Mouse (Mus musculus) forebrain, embryonic 16.5 days (tissue): ENCODE data around the gene Uri1. TPM values are rescaled to one million over a fixed set of nuclear protein-coding genes. Genes with fewer than 3 reads are reported as not detected.
A peak's percentile ranks its signal among the peaks of the same experiment; 100 is the strongest.

Experiments used
- ATAC-seq: fragments of 200-750 bp; cut with Nextera tagmentation; 2 replicates; pipeline ENCODE4 v1.8.0; 2017; ENCODE audit warnings: mild to moderate bottlenecking, moderate library complexity
- H3K27ac ChIP-seq: fragments of 300-500 bp; sonication (generic); 2 replicates; pipeline ENCODE4 v1.5.1; 2014; ENCODE audit warnings: low read length, control low read depth
- H3K27me3 ChIP-seq: fragments of 300-500 bp; sonication (generic); replicated peaks from 2 replicates; pipeline ENCODE4 v1.6.1; 2014; ENCODE audit warnings: low read length; ENCODE audit not compliant: control insufficient read depth, insufficient read depth
- H3K36me3 ChIP-seq: fragments of 300-500 bp; sonication (generic); 2 replicates; pipeline ENCODE4 v1.6.1; 2014; ENCODE audit not compliant: control insufficient read depth, insufficient read depth
- H3K4me1 ChIP-seq: fragments of 300-500 bp; sonication (generic); replicated peaks from 2 replicates; pipeline ENCODE4 v1.6.1; 2014; ENCODE audit warnings: low read length; ENCODE audit not compliant: control insufficient read depth, insufficient read depth
- H3K4me2 ChIP-seq: fragments of 300-500 bp; sonication (generic); 2 replicates; pipeline ENCODE4 v1.6.1; 2014; ENCODE audit warnings: mild to moderate bottlenecking, low read length, control low read depth
- H3K4me3 ChIP-seq: fragments of 300-500 bp; sonication (generic); replicated peaks from 2 replicates; pipeline ENCODE4 v1.5.1; 2014; ENCODE audit warnings: mild to moderate bottlenecking, low read length, control low read depth
- H3K9ac ChIP-seq: fragments of 300-500 bp; sonication (generic); replicated peaks from 2 replicates; pipeline ENCODE4 v1.6.1; 2014; ENCODE audit warnings: low read depth, low read length, control low read depth
- H3K9me3 ChIP-seq: fragments of 300-500 bp; sonication (generic); 2 replicates; pipeline ENCODE4 v1.6.1; 2016; ENCODE audit warnings: low read length; ENCODE audit not compliant: control insufficient read depth
- WGBS: fragments of 180-500 bp; shearing (Covaris S2); extraction: QIAGEN DNeasy Blood & Tissue Kit; methylation state at CpG from one replicate; pipeline ENCODE4 v1.1.7; 2014; 5-methylcytosine and 5-hydroxymethylcytosine counted together
- polyA plus RNA-seq: library from polyadenylated mRNA; unstranded; fragments of >200 nt; fragmentation: Nextera tagmentation; extraction: Ambion mirVana; gene quantifications from 2 replicates; pipeline ENCODE4 v1.2.1, GENCODE M21; 2015

The Uri1 gene
- 35.9 and 43.9 TPM in 2 replicates for polyA plus RNA-seq

- Histone ChIP-seq H3K4me2 (no peak within 1 kb of the TSS), H3K9me3 (no peaks in the 10 kb centered on the region), H3K9ac (no peak within 1 kb of the TSS), H3K4me3 (no peak within 1 kb of the TSS), H3K27ac (no peak within 1 kb of the TSS), H3K36me3 (no peaks in the 10 kb centered on the region), H3K4me1 (no peaks in the 10 kb centered on the region), H3K27me3 (no peaks in the 10 kb centered on the region)
- 92% methylated on average over 8 of the region's 8 CpGs for WGBS
- ATAC-seq = no peak
Observed at GRCm38 (mm10) chr7:38023451-38023850, at the start of gene Uri1. Gene Uri1 (minus strand): TSS chr7:38023551.

GRCm38 (mm10) chr7:38071065-38071464 lies 47.7 kb upstream of the Uri1 start:
- WGBS = 80% methylated on average over 5 of the region's 5 CpGs
- H3K4me1 ChIP-seq = peaks cover 12% of the 10 kb centered on the region
- no peak overlapping the region for H3K4me2 ChIP-seq
- H3K4me3 ChIP-seq = no peak overlapping the region
- peaks cover 2% of the 10 kb centered on the region; the same call in 1 of the 2 replicates for H3K27me3 ChIP-seq
- H3K9ac ChIP-seq = no peak overlapping the region
- no peaks in the 10 kb centered on the region for H3K9me3 ChIP-seq
- H3K36me3 ChIP-seq = no peaks in the 10 kb centered on the region
- no peak for ATAC-seq
- no peak overlapping the region for H3K27ac ChIP-seq

DNA sequence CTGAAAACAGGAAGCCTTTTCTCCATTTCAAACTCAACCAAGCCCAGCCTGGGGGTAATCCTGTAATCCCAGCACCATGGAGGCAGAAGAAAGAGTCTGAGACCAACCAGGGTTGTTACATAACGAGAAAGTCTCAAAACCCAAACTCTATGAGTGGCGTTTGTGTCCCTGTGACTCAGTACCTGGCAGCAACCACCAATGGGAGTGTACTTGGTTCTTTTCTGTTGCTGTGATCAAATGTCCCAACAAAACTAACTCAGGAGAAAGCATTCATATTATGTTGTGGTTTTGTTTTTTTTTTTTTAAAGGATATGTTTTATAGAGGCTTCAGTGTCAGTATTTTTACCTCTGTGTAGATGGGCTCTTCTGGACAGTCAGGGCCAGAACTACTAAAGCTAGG lies 47.3 kb upstream of the Uri1 start:
- H3K27ac ChIP-seq = no peak overlapping the region
- H3K4me1 ChIP-seq = peaks cover 12% of the 10 kb centered on the region
- H3K9me3 ChIP-seq = no peaks in the 10 kb centered on the region
- peaks cover 2% of the 10 kb centered on the region; the same call in 1 of the 2 replicates for H3K27me3 ChIP-seq
- no peak overlapping the region for H3K4me2 ChIP-seq
- 36% methylated on average over 2 of the region's 2 CpGs for WGBS
- ATAC-seq = no peak
- H3K9ac ChIP-seq = no peak overlapping the region
- H3K36me3 ChIP-seq = no peaks in the 10 kb centered on the region
- no peak overlapping the region for H3K4me3 ChIP-seq

- WGBS = 54% methylated on average over 4 of the region's 4 CpGs
- no peak overlapping the region for H3K27ac ChIP-seq
- H3K4me1 ChIP-seq = 0 out of 2 replicates have a peak, but pooled peaks cover 6% of the 10 kb centered on the region
- no peaks in the 10 kb centered on the region for H3K9me3 ChIP-seq
- no peak overlapping the region for H3K4me3 ChIP-seq
- no peaks in the 10 kb centered on the region for H3K27me3 ChIP-seq
- no peak overlapping the region for H3K4me2 ChIP-seq
- no peaks in the 10 kb centered on the region for H3K36me3 ChIP-seq
- H3K9ac ChIP-seq = no peak overlapping the region
- ATAC-seq = no peak
Observed at GRCm38 (mm10) chr7:38064431-38064830, 41.1 kb upstream of the Uri1 start.

DNA sequence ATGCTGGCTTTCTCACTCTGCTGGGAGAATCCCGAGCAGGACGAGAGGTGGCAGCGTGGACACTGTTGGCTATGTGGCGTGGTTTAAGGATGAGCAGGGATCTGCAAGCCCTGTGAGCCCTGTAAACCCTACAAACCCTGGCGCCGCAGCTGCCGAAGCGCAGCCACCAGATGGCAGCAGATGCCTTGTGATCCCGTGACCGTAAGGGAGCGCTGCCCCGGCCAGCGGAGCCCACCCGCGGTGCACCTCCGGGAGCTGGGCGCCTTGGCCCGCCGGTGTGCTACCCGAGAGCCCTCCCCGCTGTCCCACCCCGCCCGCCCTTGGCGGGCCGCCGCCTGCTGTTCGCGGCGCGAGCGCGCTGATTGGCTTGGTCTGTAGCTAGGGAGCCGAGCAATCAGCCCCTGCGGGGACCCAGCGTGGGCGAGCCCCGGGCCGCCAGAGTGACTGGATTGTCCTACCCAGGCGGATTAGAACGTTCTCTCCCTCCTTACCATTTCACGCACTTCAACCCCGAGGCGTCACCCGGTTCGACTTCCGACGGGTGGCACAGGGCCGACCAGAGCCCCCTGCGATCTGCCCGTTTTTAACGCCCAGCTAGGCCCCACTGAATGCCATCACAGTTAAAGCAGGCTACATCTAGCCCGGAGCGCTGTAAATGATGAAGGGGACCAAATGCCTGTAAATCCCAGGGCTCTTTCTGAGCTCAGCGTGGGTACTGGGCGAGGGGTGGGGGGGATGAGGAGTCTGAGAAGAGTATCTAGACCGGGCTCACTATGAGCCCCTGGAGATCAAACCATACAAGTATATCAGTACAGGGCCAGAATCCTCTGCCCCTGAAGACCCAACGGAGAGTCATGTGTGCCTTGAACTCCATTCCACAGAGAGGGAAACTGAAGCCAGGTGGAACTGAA lies 38.0 kb upstream of the Uri1 start:
- peak; percentile 93 for ATAC-seq
- WGBS = 1% methylated on average over 57 of the region's 57 CpGs
- no peaks in the 10 kb centered on the region for H3K9me3 ChIP-seq
- H3K9ac ChIP-seq = peak overlapping the region; percentile 78
- H3K4me3 ChIP-seq = peak overlapping the region; percentile 72
- H3K4me2 ChIP-seq = peak overlapping the region; percentile 86
- 0 out of 2 replicates have a peak, but pooled peaks cover 6% of the 10 kb centered on the region for H3K4me1 ChIP-seq
- no peaks in the 10 kb centered on the region for H3K36me3 ChIP-seq
- H3K27me3 ChIP-seq = no peaks in the 10 kb centered on the region
- no peak overlapping the region for H3K27ac ChIP-seq

DNA sequence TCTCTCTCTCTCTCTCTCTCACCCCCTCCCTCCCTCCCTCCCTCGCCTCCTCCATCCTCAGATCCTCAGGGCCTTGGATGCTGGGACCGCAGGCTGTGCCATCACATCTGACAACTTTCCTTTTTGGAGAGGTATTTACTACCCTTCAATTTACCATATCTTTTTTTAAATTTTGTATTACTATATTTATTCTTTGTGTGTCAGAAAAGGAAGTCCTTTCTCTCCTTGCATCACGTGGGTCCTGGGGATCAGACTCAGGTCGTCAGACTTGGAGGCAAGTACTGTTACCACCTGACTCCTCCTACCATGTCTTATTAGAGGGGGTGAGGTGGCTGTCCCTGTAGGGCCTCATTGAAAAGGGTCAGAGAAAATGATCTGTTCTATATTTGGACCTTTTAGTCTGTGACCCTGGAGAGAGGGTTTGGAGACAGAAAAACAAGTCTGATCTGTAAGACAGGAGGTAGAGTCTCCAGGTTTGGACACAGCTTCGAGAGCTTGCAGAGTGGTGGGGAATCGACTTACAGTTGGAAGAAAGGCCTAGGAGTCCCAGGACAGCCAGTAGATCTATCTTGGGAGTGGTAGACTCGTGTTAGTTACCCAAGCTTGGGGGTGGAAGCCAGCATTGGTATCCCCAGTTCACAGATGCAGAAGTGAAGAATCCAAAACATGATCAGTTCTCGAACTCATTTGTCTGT lies 36.4 kb upstream of the Uri1 start:
- no peaks in the 10 kb centered on the region for H3K9me3 ChIP-seq
- no peaks in the 10 kb centered on the region for H3K36me3 ChIP-seq
- no peak for ATAC-seq
- H3K27ac ChIP-seq = no peak overlapping the region
- no peak overlapping the region for H3K4me2 ChIP-seq
- no peaks in the 10 kb centered on the region for H3K27me3 ChIP-seq
- H3K9ac ChIP-seq = no peak overlapping the region
- no peak overlapping the region for H3K4me3 ChIP-seq
- WGBS = 79% methylated on average over 8 of the region's 8 CpGs
- H3K4me1 ChIP-seq = 0 out of 2 replicates have a peak, but pooled peaks cover 6% of the 10 kb centered on the region

DNA sequence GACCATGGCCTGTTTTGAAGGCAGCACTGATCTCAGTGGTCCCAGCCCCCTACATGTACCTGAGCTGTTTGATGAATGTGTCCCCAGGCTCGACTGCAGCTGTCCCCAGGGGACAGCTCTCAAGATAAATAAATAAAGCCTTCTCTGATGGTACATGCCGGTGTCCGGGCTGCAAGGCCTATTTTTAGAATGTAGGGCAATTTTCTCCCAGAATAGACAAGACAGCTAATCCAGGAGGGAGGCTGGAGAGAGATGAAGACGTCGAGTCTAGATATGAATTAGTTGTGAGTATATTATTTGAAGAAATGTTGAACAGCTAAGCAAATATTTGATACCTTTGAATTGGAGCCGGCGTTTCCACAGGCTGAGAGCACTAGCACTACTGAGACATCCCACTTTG lies 35.7 kb upstream of the Uri1 start:
- no peak for ATAC-seq
- WGBS = 66% methylated on average over 7 of the region's 7 CpGs
- Histone ChIP-seq H3K36me3 (no peaks in the 10 kb centered on the region), H3K9ac (no peak overlapping the region), H3K27me3 (no peaks in the 10 kb centered on the region), H3K4me1 (0 out of 2 replicates have a peak, but pooled peaks cover 6% of the 10 kb centered on the region), H3K4me2 (no peak overlapping the region), H3K9me3 (no peaks in the 10 kb centered on the region), H3K27ac (no peak overlapping the region), H3K4me3 (no peak overlapping the region)

DNA sequence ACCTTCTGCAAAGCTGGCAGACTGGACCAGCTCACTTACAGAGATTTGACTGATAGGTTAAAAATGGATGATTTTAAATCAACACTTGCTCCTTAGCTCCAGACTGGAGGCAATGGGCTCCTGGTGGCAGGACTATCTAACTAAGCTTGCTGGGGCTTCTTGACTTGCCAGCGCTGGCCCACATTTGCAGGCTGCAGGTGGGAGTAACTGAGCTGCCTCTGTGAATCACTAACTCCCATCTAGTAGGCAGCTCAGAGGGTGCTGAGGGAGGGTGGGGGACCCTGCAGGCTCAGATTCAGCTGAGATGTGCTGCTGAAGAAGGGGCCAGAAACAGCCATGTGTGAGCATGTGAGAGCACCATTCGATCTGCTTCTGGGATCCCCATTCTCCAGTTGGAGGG lies 32.6 kb upstream of the Uri1 start:
- H3K36me3 ChIP-seq = no peaks in the 10 kb centered on the region
- H3K9ac ChIP-seq = no peak overlapping the region
- 82% methylated on average over 2 of the region's 2 CpGs for WGBS
- H3K4me2 ChIP-seq = no peak overlapping the region
- no peak overlapping the region for H3K4me3 ChIP-seq
- H3K9me3 ChIP-seq = no peaks in the 10 kb centered on the region
- H3K27ac ChIP-seq = no peak overlapping the region
- 0 out of 2 replicates have a peak, but pooled peaks cover 2% of the 10 kb centered on the region for H3K4me1 ChIP-seq
- no peak for ATAC-seq
- H3K27me3 ChIP-seq = no peaks in the 10 kb centered on the region

- no peaks in the 10 kb centered on the region for H3K9me3 ChIP-seq
- H3K4me2 ChIP-seq = no peak overlapping the region
- no peak overlapping the region for H3K4me3 ChIP-seq
- no peaks in the 10 kb centered on the region for H3K36me3 ChIP-seq
- WGBS = 83% methylated on average over 9 of the region's 9 CpGs
- ATAC-seq = no peak
- H3K27me3 ChIP-seq = no peaks in the 10 kb centered on the region
- no peaks in the 10 kb centered on the region for H3K4me1 ChIP-seq
- H3K27ac ChIP-seq = no peak overlapping the region
- H3K9ac ChIP-seq = no peak overlapping the region
Observed at GRCm38 (mm10) chr7:38054246-38054645, 30.9 kb upstream of the Uri1 start.
